Mouse (Mus musculus): ENCODE data around the gene Gprc5d.

DNA sequence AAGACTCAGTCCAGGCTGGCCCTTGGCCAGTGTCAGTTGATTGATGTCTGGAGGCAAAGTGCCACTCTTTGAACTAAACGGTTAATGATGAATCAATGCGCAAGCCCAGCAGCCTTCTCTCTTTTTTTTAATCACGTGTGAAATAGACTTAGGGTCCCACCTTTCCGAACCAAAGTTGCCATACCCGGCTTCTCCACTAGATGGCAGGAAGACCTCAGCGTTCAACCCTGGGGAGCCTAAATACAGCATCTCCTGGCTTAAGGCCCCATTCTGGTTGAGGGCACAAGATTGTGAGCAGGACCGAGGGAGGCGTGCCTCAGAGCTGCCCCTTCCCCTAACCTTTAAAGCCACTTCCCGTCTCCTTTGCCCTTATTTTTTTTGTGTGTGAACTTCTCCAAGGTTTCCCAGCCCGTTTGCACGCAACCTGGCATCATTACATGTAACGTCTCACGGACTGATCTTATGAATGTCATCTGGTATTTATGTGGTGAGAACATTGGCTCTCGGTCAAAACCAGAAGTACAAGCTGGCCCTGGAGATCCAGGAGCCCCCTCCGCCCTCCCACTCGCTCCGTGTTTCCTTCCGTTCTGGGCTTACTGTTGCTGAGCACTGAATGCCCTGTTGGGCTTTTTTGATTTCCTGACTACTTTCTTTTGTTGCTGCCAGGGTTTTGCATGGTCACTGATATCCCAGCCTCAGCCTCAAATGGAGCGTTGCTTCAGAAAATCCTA is 30.2 kb downstream of the Gprc5d start:
- TF ChIP-seq EP300 (IDR thresholded peaks at IDR 0.05; ENCODE audit: low read depth) (no peak), CTCF (IDR thresholded peaks at IDR 0.05; ENCODE audit: low read depth) (peak; percentile 90)
